Mouse (Mus musculus) limb, embryonic 14.5 days (tissue): ENCODE data around the gene Dnajb14. TPM values are rescaled to one million over a fixed set of nuclear protein-coding genes. Genes with fewer than 3 reads are reported as not detected.
"Not testable (repeated sequence)": the region's sequence is repeated elsewhere in the genome, so short reads cannot be mapped to it uniquely, and the experiment has no call there.

Experiments used
- ATAC-seq: fragments of 200-750 bp; cut with Nextera tagmentation; 2 replicates; pipeline ENCODE4 v1.8.0; 2017; ENCODE audit warnings: low read depth, moderate number of reproducible peaks, moderate TSS enrichment; ENCODE audit not compliant: low FRiP score
- DNase-seq: peaks from one replicate; pipeline ENCODE4 v3.0.0-alpha.2; 2015; ENCODE audit warnings: low spot score
- H3K27ac ChIP-seq: fragments of 300-500 bp; sonication (generic); replicated peaks from 2 replicates; pipeline ENCODE4 v1.5.1; 2014; ENCODE audit warnings: low read depth, mild to moderate bottlenecking, low read length, moderate library complexity, mixed read lengths
- H3K27me3 ChIP-seq: fragments of 300-500 bp; sonication (generic); 2 replicates; pipeline ENCODE4 v1.6.1; 2014; ENCODE audit warnings: low read length, mixed read lengths; ENCODE audit not compliant: control insufficient read depth, insufficient read depth
- H3K36me3 ChIP-seq: fragments of 300-500 bp; sonication (generic); 2 replicates; pipeline ENCODE4 v1.6.1; 2014; ENCODE audit warnings: mild to moderate bottlenecking, low read length, moderate library complexity, mixed read lengths; ENCODE audit not compliant: control insufficient read depth, insufficient read depth
- H3K4me1 ChIP-seq: fragments of 300-500 bp; sonication (generic); 2 replicates; pipeline ENCODE4 v1.6.1; 2014; ENCODE audit warnings: antibody characterized with exemption, low read length, mixed read lengths; ENCODE audit not compliant: control insufficient read depth, insufficient read depth
- H3K4me2 ChIP-seq: fragments of 300-500 bp; sonication (generic); replicated peaks from 2 replicates; pipeline ENCODE4 v1.6.1; 2014; ENCODE audit warnings: low read depth, mild to moderate bottlenecking, low read length, moderate library complexity; ENCODE audit not compliant: severe bottlenecking
- H3K4me3 ChIP-seq: fragments of 300-500 bp; sonication (generic); replicated peaks from 2 replicates; pipeline ENCODE4 v1.5.1; 2014; ENCODE audit warnings: low read length
- H3K9ac ChIP-seq: fragments of 300-500 bp; sonication (generic); 2 replicates; pipeline ENCODE4 v1.6.1; 2014; ENCODE audit warnings: mild to moderate bottlenecking, low read depth, low read length, moderate library complexity; ENCODE audit not compliant: severe bottlenecking
- H3K9me3 ChIP-seq: fragments of 300-500 bp; sonication (generic); 2 replicates; pipeline ENCODE4 v1.6.1; 2016; ENCODE audit warnings: low read length; ENCODE audit not compliant: control insufficient read depth
- POLR2A ChIP-seq: fragments of 200-500 bp; IDR thresholded peaks from 2 replicates; pipeline ENCODE4 v1.8.0; 2012; ENCODE audit warnings: inconsistent platforms, mild to moderate bottlenecking, moderate library complexity, borderline replicate concordance; ENCODE audit not compliant: insufficient read depth, insufficient read length; ENCODE audit errors: extremely low read depth
- WGBS: fragments of 180-500 bp; shearing (Covaris S2); extraction: QIAGEN DNeasy Blood & Tissue Kit; methylation state at CpG from one replicate; pipeline ENCODE4 v1.1.7; 2014; 5-methylcytosine and 5-hydroxymethylcytosine counted together
- polyA plus RNA-seq, 2 experiments: library from polyadenylated mRNA; depleted of rRNA in 1 of 2; stranded (reverse) in 1 of 2; unstranded in 1 of 2; fragments of >200 nt; fragmentation: Nextera tagmentation in 1 of 2; extraction: Ambion mirVana in 1 of 2; gene quantifications; 2 replicates each; pipeline versions ENCODE4 v1.2.1 to v1.2.3; 2012 to 2014

Gene Dnajb14
- polyA plus RNA-seq, 2 experiments: 7.4 to 11.9 TPM

- Histone ChIP-seq H3K36me3 (no peaks in the 10 kb centered on the region), H3K9me3 (no peaks in the 10 kb centered on the region), H3K4me3 (no peak overlapping the region), H3K9ac (no peak overlapping the region), H3K4me2 (no peak overlapping the region), H3K27me3 (no peaks in the 10 kb centered on the region), H3K27ac (no peak overlapping the region), H3K4me1 (no peaks in the 10 kb centered on the region)
- no peak for TF ChIP-seq POLR2A
- DNase-seq: no peak
- ATAC-seq: no peak
- 78% methylated on average over 3 of the region's 3 CpGs for WGBS
Measured at GRCm38 (mm10) chr3:137844263-137844662, 23.2 kb upstream of the Dnajb14 start.

DNA sequence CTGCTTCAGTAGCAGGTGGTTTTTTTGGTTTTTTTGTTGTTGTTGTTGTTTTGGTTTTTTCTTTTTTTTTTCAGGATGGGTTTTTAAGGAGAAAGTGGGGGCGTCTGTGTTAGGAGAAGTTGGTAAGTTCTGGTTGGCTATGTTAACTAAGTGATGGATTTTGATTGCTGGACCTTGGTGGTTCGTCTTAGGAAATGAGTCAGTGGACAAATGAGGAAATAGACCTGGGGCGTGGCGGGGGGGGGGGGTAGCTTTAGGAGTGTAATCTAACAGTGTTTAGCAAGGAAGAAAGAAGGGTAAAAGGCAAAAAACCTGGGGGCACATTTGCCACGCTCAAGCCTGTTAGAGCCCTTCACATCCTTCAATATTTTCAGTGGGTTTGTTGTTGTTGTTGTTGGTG lies 20.9 kb upstream of the Dnajb14 start:
- DNase-seq (no peak), ATAC-seq (no peak)
- Histone ChIP-seq H3K9ac (no peak overlapping the region), H3K4me3 (no peak overlapping the region), H3K4me2 (no peak overlapping the region), H3K27me3 (no peaks in the 10 kb centered on the region), H3K4me1 (no peaks in the 10 kb centered on the region), H3K9me3 (no peaks in the 10 kb centered on the region), H3K36me3 (no peaks in the 10 kb centered on the region), H3K27ac (no peak overlapping the region)
- WGBS: 84% methylated on average over 5 of the region's 5 CpGs
- no peak for TF ChIP-seq POLR2A

DNA sequence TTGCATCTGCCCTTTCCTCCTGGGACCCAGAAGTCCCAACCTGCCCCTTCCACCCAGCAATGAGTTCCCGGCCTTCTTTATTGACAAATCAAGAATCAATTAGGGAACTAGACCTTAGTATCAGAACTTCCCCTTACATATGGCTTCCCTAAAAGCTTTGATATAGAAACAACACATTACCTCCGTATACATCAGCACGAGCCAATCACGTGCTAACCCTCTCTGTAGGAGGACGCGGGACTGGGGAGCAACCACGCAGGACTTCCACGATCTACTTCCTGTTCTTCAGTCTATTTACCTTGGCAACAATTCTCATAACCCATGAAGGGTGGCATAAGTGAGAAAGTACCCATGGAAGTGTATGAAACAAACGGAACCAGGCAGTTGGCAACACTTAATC lies 19.1 kb upstream of the Dnajb14 start:
- TF ChIP-seq POLR2A: no peak
- WGBS: 87% methylated on average over 9 of the region's 9 CpGs

DNA sequence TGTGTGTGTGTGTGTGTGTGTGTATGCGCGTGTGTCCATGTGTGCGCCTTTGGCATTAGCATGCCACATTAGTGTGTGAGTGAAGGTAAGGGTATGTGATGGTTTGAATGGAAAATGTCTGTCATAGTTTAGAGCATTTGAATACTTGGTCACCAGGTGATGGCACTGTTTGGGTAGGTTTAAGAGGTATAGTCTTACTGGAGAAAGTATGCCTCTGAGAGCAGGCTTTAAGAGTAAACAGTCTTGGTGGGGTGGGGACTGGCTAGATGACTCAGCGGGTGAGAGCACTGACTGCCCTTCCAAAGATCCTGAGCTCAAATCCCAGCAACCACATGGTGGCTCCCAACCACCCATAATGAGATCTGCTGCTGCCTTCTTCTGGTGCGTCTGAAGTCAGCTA lies 17.8 kb upstream of the Dnajb14 start:
- no peak overlapping the region for H3K4me3 ChIP-seq
- no peak for ATAC-seq
- H3K27me3 ChIP-seq: no peaks in the 10 kb centered on the region
- no peak for DNase-seq
- no peak for TF ChIP-seq POLR2A
- H3K4me2 ChIP-seq: no peak overlapping the region
- WGBS: 95% methylated on average over 5 of the region's 5 CpGs
- H3K9ac ChIP-seq: no peak overlapping the region
- H3K27ac ChIP-seq: no peak overlapping the region
- no peaks in the 10 kb centered on the region for H3K36me3 ChIP-seq
- no peaks in the 10 kb centered on the region for H3K4me1 ChIP-seq
- no peaks in the 10 kb centered on the region for H3K9me3 ChIP-seq

More for the DNA sequence above, 19.1 kb upstream of the Dnajb14 start:
- no peak overlapping the region for H3K4me3 ChIP-seq
- no peaks in the 10 kb centered on the region for H3K27me3 ChIP-seq
- no peak overlapping the region for H3K27ac ChIP-seq
- DNase-seq (no peak), ATAC-seq (no peak)
- H3K9ac ChIP-seq: no peak overlapping the region
- no peaks in the 10 kb centered on the region for H3K36me3 ChIP-seq
- no peaks in the 10 kb centered on the region for H3K9me3 ChIP-seq
- H3K4me2 ChIP-seq: no peak overlapping the region
- H3K4me1 ChIP-seq: no peaks in the 10 kb centered on the region

GRCm38 (mm10) chr3:137851196-137851595 lies 16.3 kb upstream of the Dnajb14 start:
- TF ChIP-seq POLR2A: no peak
- Histone ChIP-seq H3K27me3 (no peaks in the 10 kb centered on the region), H3K9me3 (no peaks in the 10 kb centered on the region), H3K4me2 (no peak overlapping the region), H3K36me3 (no peaks in the 10 kb centered on the region), H3K4me1 (no peaks in the 10 kb centered on the region), H3K9ac (no peak overlapping the region), H3K4me3 (no peak overlapping the region), H3K27ac (no peak overlapping the region)
- no peak for ATAC-seq
- no peak for DNase-seq
- 86% methylated on average over 2 of the region's 2 CpGs for WGBS

GRCm38 (mm10) chr3:137853011-137853410 lies 14.5 kb upstream of the Dnajb14 start:
- not testable (repeated sequence) for H3K4me2 ChIP-seq, H3K27ac ChIP-seq, H3K4me1 ChIP-seq, DNase-seq, ATAC-seq, H3K9me3 ChIP-seq, H3K36me3 ChIP-seq, H3K9ac ChIP-seq, H3K27me3 ChIP-seq, H3K4me3 ChIP-seq
- WGBS: 83% methylated on average over 1 of the region's 1 CpGs
